Mouse (Mus musculus) megakaryocyte progenitor cell, adult 5-6 weeks (primary cell): ENCODE measurements around the gene Fbxw2. TPM values are rescaled to one million over a fixed set of nuclear protein-coding genes. Genes with fewer than 3 reads are reported as not detected.
"Not testable (repeated sequence)": the region's sequence is repeated elsewhere in the genome, so short reads cannot be mapped to it uniquely, and the experiment has no call there.

ENCODE experiments used
- ATAC-seq: replicated peaks from 2 replicates; pipeline ENCODE4 v1.8.0; 2016; ENCODE audit warnings: mild to moderate bottlenecking, moderate TSS enrichment, inconsistent platforms; ENCODE audit not compliant: poor library complexity
- total RNA-seq, 2 experiments: library from RNA; stranded (forward) in 1 of 2; stranded (reverse) in 1 of 2; fragments of 157-497, 149-512 nt in 1 of 2; fragments of 200-1000 nt in 1 of 2; gene quantifications; 2 replicates each; pipeline versions ENCODE4 v1.2.3 to v1.2.4; 2015 to 2017

Fbxw2 gene
- 47.7 and 48.8 TPM in 2 replicates for total RNA-seq (2015)
- 49.1 and 54.3 TPM in 2 replicates for total RNA-seq (2017)

GRCm38 (mm10) chr2:34825827-34826459 lies at the start of gene Fbxw2:
Fbxw2 (minus strand) TSS chr2:34826311.
- ATAC-seq: peak; percentile 95

DNA sequence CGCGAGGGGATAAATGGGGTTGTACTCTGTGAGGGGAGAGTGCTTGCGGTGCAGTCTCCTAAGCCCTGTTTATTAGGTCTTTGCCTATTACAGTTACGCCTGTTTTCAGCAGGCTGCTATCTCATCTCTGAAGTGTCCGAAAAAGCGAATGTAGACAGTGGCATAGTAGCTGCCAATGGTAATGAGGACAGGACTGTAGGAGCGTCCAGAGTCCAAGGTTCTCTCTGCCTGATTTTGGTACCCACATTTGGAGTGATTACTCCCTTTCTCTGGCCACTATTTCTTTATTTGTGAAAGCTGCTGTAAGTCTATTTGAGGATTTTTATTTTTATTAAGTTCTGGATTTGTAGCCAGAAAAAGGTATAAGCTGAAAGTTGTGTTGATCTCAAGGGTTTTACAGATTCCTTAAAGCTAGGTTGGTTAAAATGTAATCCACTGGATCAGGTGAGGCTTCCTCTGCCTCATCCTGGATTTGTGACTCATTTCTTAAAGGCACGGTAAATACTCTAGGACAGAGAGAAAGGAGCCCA lies 48.8 kb upstream of the Fbxw2 start, which contains the start of gene Psmd5:
Gene Psmd5 (minus strand): TSS at position 153 of the 530 bp plus-strand sequence.
- ATAC-seq: no peak

DNA sequence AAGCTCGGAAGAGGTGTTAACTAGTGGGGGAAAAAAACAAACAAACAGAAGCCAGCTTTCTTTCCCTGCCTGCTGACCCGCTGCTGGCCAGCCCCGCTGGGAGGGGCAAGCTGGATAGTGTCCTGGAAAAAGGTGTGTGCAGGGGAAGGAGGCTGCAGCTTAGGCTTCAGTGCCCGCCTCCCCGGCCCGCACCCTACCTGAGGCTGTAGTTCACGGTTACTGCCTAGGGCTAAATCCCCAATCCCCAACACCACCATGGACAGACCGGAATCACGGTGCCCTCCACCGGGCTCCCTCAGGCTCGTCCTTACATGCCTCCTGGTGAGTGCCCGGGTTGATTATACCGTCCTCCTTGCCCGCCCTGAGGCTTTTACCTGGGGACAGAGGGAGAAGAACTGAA lies 48.2 kb upstream of the Fbxw2 start, which contains the start of gene Cutal:
Gene Cutal (plus strand): TSS at position 126 of the 400 bp plus-strand sequence.
- ATAC-seq: no peak

DNA sequence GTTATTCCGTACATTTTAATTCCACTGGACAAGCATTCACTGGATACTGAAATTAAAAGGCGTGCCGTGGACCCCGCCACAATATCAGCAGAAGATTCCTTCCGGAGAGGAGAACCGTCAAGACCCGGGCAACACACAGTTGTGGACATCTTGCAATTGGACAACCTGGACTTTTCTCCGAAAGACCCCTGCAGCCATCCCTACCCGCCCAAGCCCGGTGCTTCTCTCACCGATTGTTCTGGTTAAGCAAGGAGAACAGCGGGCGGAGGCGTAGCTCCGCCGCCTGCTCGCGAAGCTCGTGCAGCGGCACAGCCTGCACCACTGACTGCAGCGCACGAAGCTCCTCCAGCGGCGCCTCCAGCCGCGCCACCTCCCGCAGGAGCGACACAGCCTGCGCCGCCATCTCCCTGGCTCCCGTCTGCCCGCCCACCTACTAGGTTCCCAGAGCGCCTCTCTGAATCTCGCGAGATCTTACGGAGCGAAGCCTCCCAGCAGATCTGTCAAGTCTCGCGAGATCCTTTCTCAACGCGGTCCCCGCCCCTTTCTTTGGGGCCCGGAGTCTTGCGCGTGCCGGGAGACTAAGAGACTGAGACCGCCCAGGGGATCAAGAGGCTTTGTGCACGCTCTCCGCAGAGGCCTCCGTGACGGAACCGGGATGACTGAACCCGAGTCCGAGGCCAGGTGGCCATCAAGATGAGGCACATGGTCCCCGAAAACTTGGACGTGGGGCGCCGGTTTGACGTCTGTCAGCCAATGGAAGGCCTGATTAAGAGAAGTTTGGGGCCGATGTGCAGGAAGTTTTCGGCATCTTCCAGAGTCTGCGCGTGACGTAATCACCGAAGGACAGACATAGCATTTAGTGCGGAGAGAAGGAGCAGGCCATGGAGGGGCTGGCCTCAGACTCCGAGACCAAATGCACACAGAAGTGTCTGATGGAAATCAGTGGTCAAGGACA lies 44.7 kb upstream of the Fbxw2 start:
- ATAC-seq: peak; percentile 92

GRCm38 (mm10) chr2:34869680-34870079 lies 43.6 kb upstream of the Fbxw2 start:
- ATAC-seq: peak; percentile 72

- peak; percentile 52; the same call in 1 of the 2 replicates for ATAC-seq
Observed at GRCm38 (mm10) chr2:34857728-34858127, 31.6 kb upstream of the Fbxw2 start.

DNA sequence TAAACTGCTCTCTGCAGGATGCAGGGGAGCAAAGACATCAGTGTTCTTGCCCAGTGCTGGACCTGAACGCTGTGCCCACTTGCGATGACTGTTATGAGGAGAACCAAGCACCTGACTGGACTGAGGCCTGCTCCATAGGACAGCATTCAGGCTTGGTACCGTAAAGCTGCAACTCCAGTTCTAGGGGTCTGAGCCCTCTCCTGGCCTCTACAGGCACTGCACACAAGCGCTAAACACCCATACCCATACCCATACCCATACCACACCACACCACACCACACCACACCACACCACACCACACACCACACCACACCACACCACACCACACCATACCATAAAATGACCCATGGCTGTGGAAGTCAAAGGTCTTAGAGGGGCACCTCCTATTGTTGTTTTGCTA lies 29.2 kb upstream of the Fbxw2 start:
- peak; percentile 66 for ATAC-seq

DNA sequence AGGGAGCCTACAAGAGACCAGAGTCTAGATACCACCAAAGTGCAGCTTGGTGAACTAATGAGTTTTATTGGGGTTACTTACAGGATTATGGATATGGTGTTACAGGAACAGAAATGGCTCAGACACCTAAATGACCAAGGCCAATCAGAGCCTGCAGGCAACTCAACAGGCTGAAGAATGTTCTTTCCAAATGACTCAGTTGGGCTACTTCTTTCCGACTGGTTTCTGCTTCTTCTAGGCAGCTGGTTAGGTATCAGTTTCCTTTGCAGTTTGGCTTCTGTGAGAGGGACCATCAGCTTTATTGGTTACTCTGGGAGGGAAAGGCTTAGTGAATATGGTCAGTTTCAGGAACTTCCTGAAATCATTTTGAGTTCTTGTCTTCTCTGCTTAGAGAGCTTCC lies 21.6 kb upstream of the Fbxw2 start:
- no peak for ATAC-seq

DNA sequence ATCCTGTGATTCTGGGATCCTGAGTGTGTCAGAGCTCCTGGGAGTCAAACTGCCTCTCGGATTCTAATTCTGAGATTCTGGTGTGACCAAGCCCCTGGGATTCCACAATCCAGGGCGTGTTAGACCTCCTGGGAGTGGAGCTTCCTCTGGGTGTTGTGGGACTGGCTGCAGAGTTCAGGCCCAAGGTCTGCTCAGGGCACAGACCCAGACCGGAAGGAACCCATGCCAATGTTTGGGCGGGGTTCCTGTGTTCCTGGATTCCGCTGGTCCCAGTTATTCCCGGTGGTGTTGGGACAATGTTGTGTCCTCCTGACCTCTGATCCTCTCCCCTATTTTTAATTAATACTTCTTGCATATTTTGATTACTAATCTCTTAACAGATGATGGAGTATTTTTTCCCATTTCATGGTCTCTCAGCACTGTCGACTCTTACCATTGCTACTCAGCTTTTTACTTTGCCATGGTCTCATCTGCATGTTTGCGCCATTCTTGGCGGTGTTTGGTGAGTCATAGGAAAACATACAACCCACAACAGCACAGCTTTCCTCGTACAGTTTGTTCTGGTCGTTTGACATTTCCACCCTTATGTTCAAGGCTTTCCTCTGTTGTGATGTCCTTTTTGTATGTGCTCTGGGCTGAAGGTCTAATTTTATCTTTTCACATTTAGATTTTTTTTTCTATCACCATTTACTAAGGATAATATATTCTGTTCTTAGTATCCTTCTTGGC lies 17.3 kb upstream of the Fbxw2 start:
- ATAC-seq: no peak

DNA sequence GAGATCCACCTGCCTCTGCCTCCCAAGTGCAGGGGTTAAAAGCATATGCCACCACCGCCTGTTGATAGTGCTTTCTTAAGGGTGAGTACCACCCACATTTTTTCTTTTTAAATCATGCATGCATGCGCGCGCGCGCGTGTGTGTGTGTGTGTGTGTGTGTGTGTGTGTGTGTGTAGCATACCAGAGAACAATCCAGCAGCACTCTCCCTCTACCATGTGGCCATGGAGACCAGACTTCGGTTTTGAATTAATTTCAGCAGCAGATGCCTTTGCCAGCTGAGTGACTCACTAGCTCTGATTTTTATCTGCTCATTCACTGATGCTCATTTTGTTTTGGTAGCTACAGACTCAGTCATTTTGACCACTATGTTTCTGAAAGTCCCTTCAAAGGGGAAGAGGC lies 15.6 kb upstream of the Fbxw2 start:
- ATAC-seq: no peak

- not testable (repeated sequence) for ATAC-seq
Observed at GRCm38 (mm10) chr2:34840143-34840542, 14.0 kb upstream of the Fbxw2 start.

- ATAC-seq: no peak
Observed at GRCm38 (mm10) chr2:34835669-34836068, 9.6 kb upstream of the Fbxw2 start.

DNA sequence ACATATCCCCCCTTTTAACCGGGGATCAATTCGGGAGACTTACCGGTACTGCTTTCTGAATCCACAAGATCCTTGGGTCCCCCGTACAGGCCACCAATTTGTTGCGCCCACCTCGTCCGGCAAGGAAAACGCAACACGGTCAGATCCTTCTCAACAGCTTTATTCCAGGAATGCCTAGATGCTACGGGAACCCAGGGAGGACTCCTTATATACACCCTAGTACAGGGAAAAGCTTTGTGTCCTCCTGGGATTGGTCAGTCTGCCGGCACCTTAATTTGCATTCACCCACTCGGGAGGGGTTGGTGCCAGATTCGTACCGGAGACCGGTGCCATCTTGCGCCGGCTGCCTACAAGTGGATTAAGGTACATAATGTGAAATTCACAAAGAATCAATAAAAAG lies 7.5 kb upstream of the Fbxw2 start:
- no peak for ATAC-seq

- ATAC-seq: not testable (repeated sequence)
Observed at GRCm38 (mm10) chr2:34832766-34833457, 6.8 kb upstream of the Fbxw2 start, which contains the start of gene Gm34653. Gm34653 (plus strand) TSS chr2:34833007.

GRCm38 (mm10) chr2:34830066-34830465 lies 4.0 kb upstream of the Fbxw2 start:
- not testable (repeated sequence) for ATAC-seq

DNA sequence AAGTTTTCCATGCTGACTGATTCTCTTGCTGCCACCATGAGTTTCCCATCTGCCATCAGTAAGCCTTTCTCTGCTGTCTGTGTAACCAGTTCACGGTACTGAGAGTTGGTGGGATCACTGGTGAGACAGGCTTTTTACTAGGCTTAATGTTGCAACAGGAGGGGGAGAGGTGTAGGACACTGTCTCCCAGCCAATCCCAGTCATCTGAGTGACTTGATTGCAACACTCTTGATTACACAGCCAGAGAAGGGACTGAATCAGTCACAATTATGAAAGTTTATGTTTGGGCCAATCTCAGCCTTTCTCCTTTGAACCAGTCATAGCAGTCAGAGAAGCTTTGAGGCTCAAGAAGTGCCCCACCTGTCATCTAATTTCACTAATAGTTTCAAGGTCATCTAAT lies 1.9 kb upstream of the Fbxw2 start:
- peak; percentile 76 for ATAC-seq

GRCm38 (mm10) chr2:34827591-34827990 lies 1.5 kb upstream of the Fbxw2 start:
- no peak for ATAC-seq

DNA sequence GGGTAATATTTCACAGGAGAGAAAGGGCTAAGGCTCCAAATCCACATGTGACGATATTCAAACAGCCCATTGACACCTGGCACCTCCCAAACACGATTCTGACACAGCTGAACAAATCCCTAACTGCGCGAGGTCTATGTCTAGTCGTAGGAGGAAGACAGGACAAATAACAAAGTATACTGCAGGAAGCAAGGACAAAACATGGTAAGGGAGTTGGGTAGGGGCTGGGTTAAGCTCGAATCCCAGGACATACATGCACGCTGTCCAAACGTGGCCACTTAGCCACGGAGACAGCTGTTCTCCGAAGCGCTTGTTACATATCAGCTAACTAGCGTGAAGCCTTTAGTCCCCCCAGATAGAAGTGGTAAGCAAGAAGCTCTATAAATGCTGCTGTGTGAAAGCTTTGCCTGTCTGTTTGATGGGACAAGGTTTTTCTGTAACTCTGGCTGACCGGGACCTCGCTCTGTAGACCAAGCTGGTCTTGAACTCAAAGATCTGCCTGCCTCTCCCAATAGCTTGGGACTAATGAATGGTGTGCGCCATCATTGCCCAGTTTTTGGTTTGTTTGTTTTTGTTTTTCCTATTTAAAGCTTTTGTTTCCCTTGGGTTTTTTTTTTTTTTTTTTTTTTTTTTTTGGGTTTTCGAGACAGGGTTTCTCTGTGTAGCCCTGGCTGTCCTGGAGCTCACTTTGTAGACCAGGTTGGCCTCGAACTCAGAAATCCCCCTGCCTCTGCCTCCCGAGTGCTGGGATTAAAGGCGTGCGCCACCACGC lies 535 bp upstream of the Fbxw2 start:
- ATAC-seq: peak; percentile 32

GRCm38 (mm10) chr2:34818492-34818891 lies 7.6 kb downstream of the Fbxw2 start:
- no peak for ATAC-seq
